Mouse (Mus musculus): ENCODE results near the gene Smarca5. TPM values are rescaled to one million over a fixed set of nuclear protein-coding genes. Genes with fewer than 3 reads are reported as not detected.

Smarca5 gene
- polyA plus RNA-seq, 1 experiment from 2014 or later, result 130 TPM

- ATAC-seq (ENCODE audit: insufficient number of reproducible peaks, insufficient read depth, low FRiP score, low TSS enrichment), result 0 out of 2 replicates have a peak, but pooled peaks have one; percentile 10
- H3K9me3 ChIP-seq, result no peaks in the 10 kb centered on the region
- H3K27ac ChIP-seq, result peak overlapping the region; percentile 93
- H3K9ac ChIP-seq, result peak overlapping the region; percentile 65
- H3K36me3 ChIP-seq, result peaks cover 7% of the 10 kb centered on the region
- H3K4me1 ChIP-seq, result peaks cover 7% of the 10 kb centered on the region
- no peaks in the 10 kb centered on the region for H3K27me3 ChIP-seq
- peak overlapping the region; percentile 53 for H3K4me2 ChIP-seq (replicated peaks)
- H3K4me3 ChIP-seq, result peak overlapping the region; percentile 75
- 15% methylated on average over 14 of the region's 14 CpGs for WGBS
Measured at GRCm38 (mm10) chr8:80739932-80740331, 635 bp upstream of the Smarca5 start.

- peaks cover 18% of the 10 kb centered on the region for H3K36me3 ChIP-seq
- peak overlapping the region; percentile 75 for H3K4me3 ChIP-seq
- no peaks in the 10 kb centered on the region for H3K27me3 ChIP-seq
- peak overlapping the region; percentile 89 for H3K4me2 ChIP-seq (replicated peaks)
- WGBS, result under 1% methylated on average over 81 of the region's 84 CpGs
- H3K9me3 ChIP-seq, result no peaks in the 10 kb centered on the region
- ATAC-seq (ENCODE audit: insufficient number of reproducible peaks, insufficient read depth, low FRiP score, low TSS enrichment), result peak; percentile 23; the same call in 1 of the 2 replicates
- H3K27ac ChIP-seq, result peak overlapping the region; percentile 99
- H3K9ac ChIP-seq, result peak overlapping the region; percentile 92
- peaks cover 7% of the 10 kb centered on the region for H3K4me1 ChIP-seq
Measured at GRCm38 (mm10) chr8:80738388-80739154, 726 bp downstream of the Smarca5 start.

GRCm38 (mm10) chr8:80738046-80738387, 1.3 kb downstream of the Smarca5 start:
- Histone ChIP-seq H3K36me3 (peaks cover 20% of the 10 kb centered on the region), H3K9me3 (no peaks in the 10 kb centered on the region), H3K27ac (peak overlapping the region; percentile 99), H3K9ac (peak overlapping the region; percentile 92), H3K4me3 (peak overlapping the region; percentile 75), H3K4me1 (peaks cover 7% of the 10 kb centered on the region), H3K27me3 (no peaks in the 10 kb centered on the region), H3K4me2 (replicated peaks) (peak overlapping the region; percentile 89)
- ATAC-seq (ENCODE audit: insufficient number of reproducible peaks, insufficient read depth, low FRiP score, low TSS enrichment), result no peak
- WGBS, result 1% methylated on average over 5 of the region's 5 CpGs

GRCm38 (mm10) chr8:80732326-80732725, 7.0 kb downstream of the Smarca5 start:
- H3K27me3 ChIP-seq, result no peaks in the 10 kb centered on the region
- peaks cover 3% of the 10 kb centered on the region for H3K4me1 ChIP-seq
- no peak overlapping the region for H3K27ac ChIP-seq
- no peak overlapping the region for H3K4me3 ChIP-seq
- no peaks in the 10 kb centered on the region for H3K9me3 ChIP-seq
- H3K36me3 ChIP-seq, result peaks cover 48% of the 10 kb centered on the region
- H3K4me2 ChIP-seq (replicated peaks), result no peak overlapping the region
- ATAC-seq (ENCODE audit: insufficient number of reproducible peaks, insufficient read depth, low FRiP score, low TSS enrichment), result no peak
- no peak overlapping the region for H3K9ac ChIP-seq

- H3K9me3 ChIP-seq, result no peaks in the 10 kb centered on the region
- H3K27me3 ChIP-seq, result no peaks in the 10 kb centered on the region
- no peak overlapping the region for H3K4me3 ChIP-seq
- peaks cover 53% of the 10 kb centered on the region for H3K36me3 ChIP-seq
- 92% methylated on average over 1 of the region's 1 CpGs for WGBS
- no peak for ATAC-seq (ENCODE audit: insufficient number of reproducible peaks, insufficient read depth, low FRiP score, low TSS enrichment)
- no peak overlapping the region for H3K4me2 ChIP-seq (replicated peaks)
- H3K27ac ChIP-seq, result no peak overlapping the region
- no peaks in the 10 kb centered on the region for H3K4me1 ChIP-seq
- H3K9ac ChIP-seq, result no peak overlapping the region
Measured at GRCm38 (mm10) chr8:80714461-80714860, 24.8 kb downstream of the Smarca5 start.

DNA sequence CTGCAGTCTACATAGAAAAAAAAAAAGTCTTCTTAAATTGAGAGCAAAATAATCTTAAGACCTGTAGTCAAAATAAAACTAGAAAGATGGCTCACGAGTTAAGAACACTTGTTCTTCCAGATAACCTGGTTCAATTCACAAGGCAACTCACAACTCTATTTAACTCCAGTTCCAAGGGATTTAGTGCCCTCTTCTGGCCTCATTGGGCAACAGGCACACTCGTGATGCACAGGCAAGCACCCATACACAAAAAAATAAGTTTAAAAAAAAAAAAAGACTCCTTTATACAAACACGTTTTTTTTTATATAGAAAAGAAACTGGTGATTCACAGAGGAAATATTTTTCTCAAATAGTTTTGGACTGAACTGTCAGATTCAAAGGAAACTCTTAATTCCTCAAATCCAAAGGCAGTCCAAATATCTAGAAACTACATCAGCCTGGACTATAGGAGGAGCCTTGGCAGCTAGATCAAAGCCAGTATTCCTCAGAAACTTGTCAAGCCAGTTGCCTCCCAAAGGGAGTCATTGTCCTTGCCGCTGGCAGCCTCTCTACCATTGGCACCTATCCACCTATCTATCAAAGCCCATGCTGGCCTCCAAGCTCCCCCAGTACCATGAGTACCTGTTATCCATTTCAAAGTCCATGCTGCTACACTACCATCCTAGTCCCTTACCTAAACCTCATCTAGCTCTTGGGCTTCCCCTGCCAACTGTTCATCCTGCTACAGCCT, 28.5 kb downstream of the Smarca5 start:
- ATAC-seq (ENCODE audit: insufficient number of reproducible peaks, insufficient read depth, low FRiP score, low TSS enrichment), result no peak
- peaks cover 66% of the 10 kb centered on the region for H3K36me3 ChIP-seq
- H3K4me2 ChIP-seq (replicated peaks), result no peak overlapping the region
- no peak overlapping the region for H3K9ac ChIP-seq
- H3K27ac ChIP-seq, result no peak overlapping the region
- H3K27me3 ChIP-seq, result no peaks in the 10 kb centered on the region
- H3K4me1 ChIP-seq, result no peaks in the 10 kb centered on the region
- WGBS, result 85% methylated on average over 4 of the region's 4 CpGs
- no peaks in the 10 kb centered on the region for H3K9me3 ChIP-seq
- H3K4me3 ChIP-seq, result no peak overlapping the region

GRCm38 (mm10) chr8:80688141-80688540, 51.2 kb downstream of the Smarca5 start:
- Histone ChIP-seq H3K9ac (no peak overlapping the region), H3K4me2 (replicated peaks) (no peak overlapping the region), H3K9me3 (no peaks in the 10 kb centered on the region), H3K4me3 (no peak overlapping the region), H3K36me3 (no peaks in the 10 kb centered on the region), H3K27me3 (no peaks in the 10 kb centered on the region), H3K4me1 (no peaks in the 10 kb centered on the region), H3K27ac (no peak overlapping the region)
- ATAC-seq (ENCODE audit: insufficient number of reproducible peaks, insufficient read depth, low FRiP score, low TSS enrichment), result no peak
- WGBS, result 46% methylated on average over 4 of the region's 4 CpGs

DNA sequence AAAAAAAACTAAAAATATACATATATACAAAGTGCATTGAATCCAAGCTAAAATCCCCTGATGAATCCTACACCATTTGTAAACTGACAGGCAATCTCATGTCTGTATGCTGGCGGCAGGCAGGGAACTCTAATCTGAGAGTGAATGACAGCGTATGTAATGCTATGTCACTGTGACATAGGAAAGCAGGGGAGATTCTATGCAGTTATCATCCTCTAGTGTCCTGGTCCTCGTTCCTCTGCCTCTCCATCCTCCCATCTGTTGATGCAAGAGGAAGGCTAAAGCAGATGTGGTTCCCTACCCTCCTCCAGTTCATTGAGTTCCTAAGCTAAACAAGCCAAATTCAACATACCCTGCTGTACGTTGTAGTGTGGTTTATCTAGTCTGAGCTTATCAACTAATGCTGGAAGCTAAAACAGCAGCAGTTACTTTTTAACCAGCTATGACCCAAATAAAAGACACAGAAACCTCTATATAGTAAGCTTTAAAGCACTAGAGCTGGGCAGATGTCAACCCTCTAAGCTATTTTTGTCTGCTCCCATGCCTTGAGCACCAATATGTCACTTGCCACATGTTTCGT, 55.5 kb downstream of the Smarca5 start:
- ATAC-seq (ENCODE audit: insufficient number of reproducible peaks, insufficient read depth, low FRiP score, low TSS enrichment), result no peak
- no peaks in the 10 kb centered on the region for H3K9me3 ChIP-seq
- no peak overlapping the region for H3K9ac ChIP-seq
- H3K36me3 ChIP-seq, result no peaks in the 10 kb centered on the region
- no peak overlapping the region for H3K27ac ChIP-seq
- no peaks in the 10 kb centered on the region for H3K27me3 ChIP-seq
- no peak overlapping the region for H3K4me3 ChIP-seq
- no peak overlapping the region for H3K4me2 ChIP-seq (replicated peaks)
- WGBS, result 75% methylated on average over 5 of the region's 5 CpGs
- H3K4me1 ChIP-seq, result no peaks in the 10 kb centered on the region

DNA sequence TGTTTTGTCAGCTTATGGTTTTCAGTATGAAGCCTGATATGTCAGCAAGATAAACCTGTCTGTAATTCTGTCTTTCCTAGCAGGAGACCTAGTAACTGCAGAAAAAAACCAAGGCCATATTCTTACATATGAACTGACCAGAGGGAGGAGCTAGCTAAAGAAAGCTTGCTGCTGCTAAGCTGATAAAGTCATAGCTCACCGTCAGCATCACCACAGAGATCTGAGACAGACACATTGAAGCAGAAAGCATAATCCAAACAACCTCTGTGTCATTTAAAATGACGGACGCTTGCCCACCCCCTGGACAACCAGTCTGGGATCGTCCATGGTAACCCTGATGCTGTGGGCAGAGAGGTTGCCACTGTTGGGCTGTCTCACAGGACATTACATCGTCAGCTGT, 56.7 kb downstream of the Smarca5 start:
- 75% methylated on average over 5 of the region's 5 CpGs for WGBS
- no peaks in the 10 kb centered on the region for H3K36me3 ChIP-seq
- no peaks in the 10 kb centered on the region for H3K4me1 ChIP-seq
- no peak for ATAC-seq (ENCODE audit: insufficient number of reproducible peaks, insufficient read depth, low FRiP score, low TSS enrichment)
- H3K27ac ChIP-seq, result no peak overlapping the region
- no peaks in the 10 kb centered on the region for H3K27me3 ChIP-seq
- H3K4me2 ChIP-seq (replicated peaks), result no peak overlapping the region
- H3K9ac ChIP-seq, result no peak overlapping the region
- H3K4me3 ChIP-seq, result no peak overlapping the region
- no peaks in the 10 kb centered on the region for H3K9me3 ChIP-seq

DNA sequence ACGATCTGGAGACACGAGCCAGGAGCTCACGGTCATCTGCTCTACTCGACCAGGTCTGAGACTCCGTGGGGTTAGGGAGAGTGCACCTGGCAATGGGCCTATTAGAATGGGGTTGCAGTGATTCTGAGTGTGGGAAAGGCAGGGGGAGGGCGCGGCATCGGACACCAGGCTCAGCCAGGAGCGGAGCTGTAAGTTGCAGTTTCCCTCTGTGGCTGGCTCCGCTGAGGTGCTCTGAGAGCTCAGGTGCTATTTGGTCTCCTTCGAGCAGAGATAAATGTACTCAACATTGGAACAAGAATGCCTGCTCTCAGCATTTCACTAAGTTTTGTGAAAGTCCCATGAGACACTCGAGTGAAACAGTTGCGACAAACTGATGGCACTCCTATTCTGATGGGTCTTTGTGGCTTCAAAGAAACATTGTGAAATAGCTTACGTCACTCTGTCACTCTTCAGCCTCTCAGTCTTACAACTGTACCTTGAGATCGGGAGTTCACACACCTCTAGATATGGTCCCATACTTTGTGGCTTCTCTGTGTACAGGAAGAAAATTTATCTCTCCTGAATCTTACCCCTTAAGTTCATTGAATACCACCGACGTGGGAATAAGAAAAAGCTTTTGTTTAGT, 69.9 kb downstream of the Smarca5 start:
- no peak for ATAC-seq (ENCODE audit: insufficient number of reproducible peaks, insufficient read depth, low FRiP score, low TSS enrichment)
- H3K27ac ChIP-seq, result no peak overlapping the region
- H3K4me1 ChIP-seq, result no peaks in the 10 kb centered on the region
- no peaks in the 10 kb centered on the region for H3K36me3 ChIP-seq
- no peaks in the 10 kb centered on the region for H3K27me3 ChIP-seq
- H3K4me2 ChIP-seq (replicated peaks), result no peak overlapping the region
- WGBS, result 75% methylated on average over 17 of the region's 17 CpGs
- H3K4me3 ChIP-seq, result no peak overlapping the region
- H3K9me3 ChIP-seq, result no peaks in the 10 kb centered on the region
- H3K9ac ChIP-seq, result no peak overlapping the region

- H3K36me3 ChIP-seq, result no peaks in the 10 kb centered on the region
- no peak overlapping the region for H3K4me2 ChIP-seq (replicated peaks)
- no peaks in the 10 kb centered on the region for H3K9me3 ChIP-seq
- ATAC-seq (ENCODE audit: insufficient number of reproducible peaks, insufficient read depth, low FRiP score, low TSS enrichment), result no peak
- H3K4me1 ChIP-seq, result no peaks in the 10 kb centered on the region
- H3K27ac ChIP-seq, result no peak overlapping the region
- 68% methylated on average over 3 of the region's 3 CpGs for WGBS
- H3K4me3 ChIP-seq, result no peak overlapping the region
- no peak overlapping the region for H3K9ac ChIP-seq
- no peaks in the 10 kb centered on the region for H3K27me3 ChIP-seq
Measured at GRCm38 (mm10) chr8:80663476-80663875, 75.8 kb downstream of the Smarca5 start.

All from embryonic facial prominence, embryonic 12.5 days (tissue).